Mouse (Mus musculus): ENCODE results near the gene Mrrf.
A peak's percentile ranks its signal among the peaks of the same experiment; 100 is the strongest.

The Mrrf gene

DNA sequence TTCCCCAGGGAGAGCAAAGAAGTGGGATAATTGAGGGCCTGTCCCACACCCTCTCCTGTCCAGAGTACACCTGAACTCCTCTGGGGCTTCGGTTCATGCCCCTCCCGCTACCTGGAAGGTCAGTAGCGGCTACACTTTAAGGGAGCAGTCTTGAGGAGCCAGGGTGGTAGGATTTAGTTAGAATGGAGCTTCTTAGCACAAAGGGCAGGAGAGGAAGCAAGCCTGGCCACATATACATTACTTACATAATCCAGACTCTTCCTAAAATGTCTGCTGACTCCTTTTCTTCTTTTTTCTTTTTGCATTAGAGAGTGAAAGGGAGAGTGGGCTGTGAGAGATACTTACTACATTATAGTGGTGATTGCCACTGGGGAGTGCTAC, 62.7 kb downstream of the Mrrf start:
- DNase-seq (ENCODE audit: extremely low spot score, low read depth, low spot score): no peak

GRCm38 (mm10) chr2:36200813-36201212, 64.6 kb downstream of the Mrrf start:
- no peak for DNase-seq (ENCODE audit: extremely low spot score, low read depth, low spot score)

GRCm38 (mm10) chr2:36201756-36202610, 65.8 kb downstream of the Mrrf start:
- DNase-seq (ENCODE audit: extremely low spot score, low read depth, low spot score): no peak

DNA sequence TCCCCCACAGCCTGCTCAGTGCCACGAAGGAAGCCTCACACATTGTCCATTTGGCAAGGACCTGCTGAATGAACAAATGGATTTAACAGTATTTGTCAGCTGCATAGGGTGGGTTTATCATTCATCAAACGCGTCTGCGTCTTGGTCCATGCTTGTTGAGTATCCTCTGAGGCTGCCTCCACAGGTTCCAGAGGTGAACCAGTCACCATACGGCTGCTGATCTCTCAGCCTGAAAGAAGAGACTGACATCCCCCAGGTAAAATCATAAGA, 66.4 kb downstream of the Mrrf start:
- no peak for DNase-seq (ENCODE audit: extremely low spot score, low read depth, low spot score)

- no peak for DNase-seq (ENCODE audit: extremely low spot score, low read depth, low spot score)
Observed at GRCm38 (mm10) chr2:36203011-36203825, 67.0 kb downstream of the Mrrf start.

GRCm38 (mm10) chr2:36204595-36204994, 68.4 kb downstream of the Mrrf start:
- DNase-seq (ENCODE audit: extremely low spot score, low read depth, low spot score): no peak

DNA sequence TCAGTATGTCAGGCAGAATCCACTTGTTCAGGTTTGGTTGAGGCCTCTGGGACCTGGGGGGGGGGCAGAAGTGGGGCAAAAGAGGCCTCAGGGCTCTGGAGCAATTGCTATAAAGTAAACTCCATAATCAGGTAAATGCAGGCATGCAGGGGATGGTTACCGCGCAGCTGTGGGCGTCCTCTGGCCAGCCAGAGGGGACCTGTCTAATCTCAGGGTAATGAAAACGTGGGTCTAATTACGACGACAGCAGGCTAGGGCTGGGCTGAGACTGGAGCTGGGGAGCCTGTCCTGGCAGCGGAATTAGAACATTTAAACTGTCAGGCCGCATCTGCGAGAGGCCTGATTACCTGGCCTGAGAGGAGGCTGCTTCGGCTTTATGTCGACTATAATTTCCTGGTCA, 70.9 kb downstream of the Mrrf start:
- DNase-seq (ENCODE audit: extremely low spot score, low read depth, low spot score): no peak

DNA sequence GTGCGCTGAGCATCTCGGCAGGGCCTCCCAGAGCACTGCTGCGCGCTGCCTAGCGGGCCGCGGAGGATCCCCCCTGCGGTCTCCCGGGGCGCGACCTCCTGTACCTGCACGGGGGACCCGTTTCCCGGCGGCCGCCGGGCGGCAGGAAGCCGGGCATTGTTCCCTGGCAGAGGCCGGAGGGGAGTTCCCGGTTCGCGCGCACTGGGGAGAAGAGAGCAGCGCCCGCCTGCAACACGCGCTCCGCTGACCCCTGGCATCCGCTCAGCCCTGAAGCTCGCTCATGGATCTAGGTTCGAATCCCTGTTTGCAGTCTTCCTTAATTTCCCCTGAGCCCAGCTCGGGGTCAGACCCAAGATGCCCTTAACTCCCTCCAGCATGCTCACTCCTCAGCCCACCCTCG, 74.6 kb downstream of the Mrrf start:
- no peak for DNase-seq (ENCODE audit: extremely low spot score, low read depth, low spot score)

DNA sequence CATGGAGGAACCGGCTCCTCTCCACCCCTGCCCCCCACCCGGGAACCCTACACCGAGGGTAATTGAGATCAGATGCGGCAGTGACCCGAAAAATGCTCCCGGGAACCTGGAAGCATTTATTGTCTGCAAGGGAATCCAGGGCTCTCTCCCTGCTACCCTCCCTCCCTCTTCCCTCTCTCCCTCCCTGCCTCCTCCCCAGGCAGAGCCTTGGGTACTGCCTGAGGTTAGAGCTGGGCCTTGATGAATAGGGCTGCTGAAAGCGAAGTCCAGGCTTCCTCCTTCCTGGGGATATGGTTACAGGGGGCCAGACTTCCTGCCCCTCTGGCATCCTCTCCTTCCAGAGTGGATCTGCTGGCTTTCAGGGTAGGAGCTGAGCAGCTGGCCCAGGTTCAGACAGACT, 75.6 kb downstream of the Mrrf start:
- no peak for DNase-seq (ENCODE audit: extremely low spot score, low read depth, low spot score)

DNA sequence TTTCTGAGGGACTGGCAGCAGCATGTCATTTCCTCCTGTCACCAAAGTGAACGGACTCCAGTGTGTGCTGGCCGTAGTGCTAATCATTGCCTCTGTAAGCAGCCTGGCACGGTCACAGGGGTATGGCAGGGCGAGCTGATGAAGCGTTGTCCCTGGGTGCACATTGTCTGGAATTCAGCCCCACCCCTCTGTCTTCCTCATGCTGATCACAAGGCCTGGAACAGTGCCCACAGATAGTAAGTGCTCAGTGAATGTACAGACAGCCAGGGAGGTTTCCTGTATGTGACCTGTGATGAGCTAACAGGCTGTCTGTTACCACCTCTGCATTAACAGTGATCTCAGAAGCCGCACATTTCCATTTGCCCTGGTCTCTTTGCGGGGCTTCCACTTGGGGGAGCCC, 76.9 kb downstream of the Mrrf start:
- DNase-seq (ENCODE audit: extremely low spot score, low read depth, low spot score): no peak

DNA sequence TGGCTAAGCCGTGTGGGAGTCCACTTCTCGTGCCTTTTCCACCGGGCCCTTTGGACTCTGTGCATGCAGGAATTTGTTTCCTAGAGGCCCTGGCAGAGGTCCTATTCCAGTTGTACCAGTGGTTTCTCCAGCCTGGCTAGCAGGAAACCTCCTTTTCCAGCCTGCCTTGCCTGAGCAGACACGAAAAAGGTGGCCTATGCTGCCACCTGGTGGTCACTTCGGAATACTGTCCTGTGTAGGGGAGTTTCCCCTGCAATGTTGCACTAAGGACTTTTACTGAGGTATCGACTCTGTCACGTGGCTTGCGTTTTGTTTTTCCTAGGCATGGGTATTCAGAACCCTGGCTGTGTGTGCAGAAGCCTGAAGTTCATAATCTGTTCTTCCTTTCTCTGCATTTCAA, 77.8 kb downstream of the Mrrf start:
- DNase-seq (ENCODE audit: extremely low spot score, low read depth, low spot score): peak; percentile 97

DNA sequence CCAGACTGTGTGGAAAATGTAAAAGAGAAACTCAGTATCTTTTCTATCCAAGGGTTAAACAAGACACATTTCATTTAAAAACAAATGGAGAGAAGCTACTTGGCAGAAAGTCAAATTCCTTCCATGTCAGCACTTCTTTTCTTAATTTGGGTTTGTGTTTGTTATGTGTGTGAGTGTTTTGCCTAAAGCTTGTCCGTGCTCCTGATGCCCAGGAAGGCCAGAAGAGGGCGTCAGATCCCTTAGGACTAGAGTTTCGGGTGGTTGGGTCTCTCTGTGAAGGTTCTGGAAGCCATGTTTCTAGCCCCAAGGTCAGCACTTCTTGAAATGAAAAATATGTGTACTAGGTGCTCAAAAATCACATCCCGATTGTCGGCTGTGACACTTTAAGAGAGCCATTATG, 78.2 kb downstream of the Mrrf start:
- DNase-seq (ENCODE audit: extremely low spot score, low read depth, low spot score): no peak

- no peak for DNase-seq (ENCODE audit: extremely low spot score, low read depth, low spot score)
Observed at GRCm38 (mm10) chr2:36215203-36215739, 79.1 kb downstream of the Mrrf start.

- DNase-seq (ENCODE audit: extremely low spot score, low read depth, low spot score): no peak
Observed at GRCm38 (mm10) chr2:36216546-36216945, 80.4 kb downstream of the Mrrf start.

DNA sequence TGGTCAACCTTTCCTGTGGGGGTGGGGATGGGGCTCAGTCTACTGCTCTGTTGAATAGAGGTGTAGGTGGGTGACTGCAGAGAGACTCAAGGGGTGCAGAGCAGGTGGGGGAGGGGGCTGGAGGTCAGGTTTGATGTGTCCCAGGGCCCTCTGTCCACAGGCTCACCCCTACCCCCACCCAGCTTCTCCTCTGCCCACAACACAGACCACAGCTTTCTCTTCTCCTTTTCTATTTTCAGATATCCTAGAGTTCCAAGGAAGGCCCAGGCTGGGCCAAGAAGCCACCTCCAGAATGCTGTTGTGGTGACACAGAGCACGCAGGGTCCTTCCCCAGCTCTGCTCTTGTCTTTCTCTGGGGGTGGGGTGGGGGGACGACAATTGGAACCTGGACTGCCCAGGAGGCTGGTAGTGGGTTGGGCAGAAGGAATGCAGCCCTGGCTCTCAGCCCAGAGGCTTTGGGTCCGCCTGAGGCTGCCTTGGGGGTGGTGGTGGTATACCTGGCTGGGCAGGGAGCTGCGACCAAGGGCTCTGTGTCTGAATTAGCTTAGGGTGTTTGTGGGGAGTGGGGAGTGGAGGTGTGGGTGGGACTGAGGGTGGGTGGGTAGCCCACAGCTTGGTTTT, 80.9 kb downstream of the Mrrf start:
- no peak for DNase-seq (ENCODE audit: extremely low spot score, low read depth, low spot score)

DNA sequence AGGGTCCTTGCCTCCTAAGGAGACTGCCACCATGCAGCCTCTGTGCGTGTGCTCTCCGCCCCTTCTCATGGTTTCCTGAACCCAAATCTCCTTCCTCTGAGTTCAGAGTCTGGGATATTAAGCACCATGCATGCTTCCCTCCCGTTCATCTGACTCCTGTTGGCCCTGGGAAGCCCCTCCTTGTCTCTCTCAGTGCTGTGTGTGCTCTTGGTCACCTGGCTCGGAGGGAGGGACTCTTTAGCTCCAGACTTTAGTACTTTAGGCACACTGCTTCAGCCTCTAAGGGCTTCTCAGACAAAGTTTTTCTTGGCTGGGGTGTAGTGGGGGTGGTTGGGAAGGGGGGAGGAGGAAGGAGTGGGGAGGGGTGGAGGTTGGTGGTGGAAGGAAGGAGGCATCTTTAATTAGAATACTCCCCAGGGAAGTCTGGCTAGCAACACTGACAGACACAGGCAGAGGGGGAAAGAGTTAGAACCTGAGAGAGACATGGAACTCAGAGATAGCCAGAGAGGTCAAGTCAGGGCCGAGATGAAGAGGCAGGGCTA, 81.6 kb downstream of the Mrrf start:
- DNase-seq (ENCODE audit: extremely low spot score, low read depth, low spot score): no peak

DNA sequence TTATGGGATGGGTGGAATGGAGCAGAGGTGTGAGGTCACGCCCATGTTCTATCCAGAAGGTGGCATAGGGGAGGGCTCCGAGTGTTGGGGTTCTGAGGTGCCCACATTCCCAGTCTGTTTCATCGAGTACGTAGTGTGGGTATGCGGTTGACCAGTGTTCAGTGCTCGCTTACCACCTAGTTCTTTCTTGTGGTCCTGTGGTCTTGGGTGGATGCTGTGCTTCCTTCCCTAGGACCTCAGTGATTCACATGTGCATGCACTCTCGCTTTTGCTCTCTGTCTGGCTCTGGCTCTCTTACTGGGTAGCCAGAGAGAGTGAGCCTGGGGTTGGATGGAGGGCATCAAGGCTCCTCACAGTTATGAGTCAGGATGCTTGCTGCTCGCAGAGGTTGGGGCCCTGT, 83.9 kb downstream of the Mrrf start:
- no peak for DNase-seq (ENCODE audit: extremely low spot score, low read depth, low spot score)

GRCm38 (mm10) chr2:36220891-36221290, 84.7 kb downstream of the Mrrf start:
- no peak for DNase-seq (ENCODE audit: extremely low spot score, low read depth, low spot score)

- DNase-seq (ENCODE audit: extremely low spot score, low read depth, low spot score): no peak
Observed at GRCm38 (mm10) chr2:36222168-36222848, 86.1 kb downstream of the Mrrf start.

DNA sequence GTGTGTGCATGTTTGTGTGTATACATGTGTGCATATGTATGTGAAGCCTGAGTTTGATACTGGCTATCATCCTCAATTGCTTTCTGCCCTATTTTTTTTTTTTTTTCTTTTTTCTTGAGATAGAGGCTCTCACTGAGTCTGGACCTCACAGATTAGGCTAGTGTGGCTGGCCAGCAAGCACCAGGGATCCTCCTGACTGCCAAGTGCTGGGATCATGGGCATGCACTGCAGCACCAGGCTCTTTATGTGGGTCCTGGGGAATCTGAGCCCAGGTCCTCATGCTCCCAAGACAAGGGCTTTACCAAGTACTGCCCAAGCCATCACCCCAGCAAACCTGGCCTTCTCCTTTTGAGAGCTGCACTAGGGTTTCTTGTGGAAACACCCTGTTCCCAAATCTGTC, 87.2 kb downstream of the Mrrf start:
- no peak for DNase-seq (ENCODE audit: extremely low spot score, low read depth, low spot score)

- no peak for DNase-seq (ENCODE audit: extremely low spot score, low read depth, low spot score)
Observed at GRCm38 (mm10) chr2:36224153-36224552, 88.0 kb downstream of the Mrrf start.
